Mouse (Mus musculus): ENCODE data around the gene Stk38l. TPM values are rescaled to one million over a fixed set of nuclear protein-coding genes. Genes with fewer than 3 reads are reported as not detected.

The Stk38l gene
- total and polyA plus RNA-seq, 3 experiments = 3.1 to 14.4 (median 13.9) TPM

DNA sequence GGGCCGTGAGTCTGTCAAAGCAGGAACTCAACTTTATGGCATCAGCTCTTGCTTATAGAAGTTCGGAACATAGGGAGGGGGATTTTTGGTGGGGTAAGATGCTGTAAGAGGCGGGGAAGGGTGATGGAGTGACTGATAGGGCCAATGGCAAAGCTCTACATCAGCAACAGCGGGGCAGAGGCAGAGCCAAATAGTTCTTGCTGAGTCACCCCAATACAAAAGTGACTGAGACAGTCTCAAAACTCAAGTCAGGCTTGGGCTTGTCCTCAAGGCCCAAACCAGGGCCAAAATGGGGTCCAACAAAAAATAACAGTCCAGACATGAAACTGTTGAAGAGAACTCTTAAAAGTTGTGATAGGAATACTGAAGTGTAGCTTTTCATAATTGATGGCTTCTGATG, 30.9 kb downstream of the Stk38l start:
- intact Hi-C loops (cut with DNase I) = no loop called here
- H3K4me1 ChIP-seq (ENCODE audit: control insufficient read depth, insufficient read depth, low read length) = peaks cover 16% of the 10 kb centered on the region

DNA sequence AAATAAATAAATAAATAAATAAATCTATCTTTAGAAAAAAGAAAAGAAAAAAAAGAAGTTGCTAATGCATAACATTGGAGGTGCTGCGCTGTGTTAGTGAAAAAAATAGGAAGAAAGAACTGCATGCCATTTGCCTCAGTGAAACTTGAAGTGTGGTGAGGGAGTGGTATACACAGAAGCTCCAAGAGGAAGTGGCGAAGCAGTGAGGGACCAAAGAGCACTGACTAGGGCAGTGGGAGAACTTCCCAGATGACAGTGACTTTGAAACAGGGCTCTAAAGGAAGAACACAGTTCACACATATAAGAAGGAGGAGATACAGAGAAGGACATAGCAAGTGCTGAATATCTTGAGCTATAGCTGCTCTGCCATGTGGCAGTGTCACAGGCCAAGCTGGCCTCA, 34.2 kb downstream of the Stk38l start:
- Histone ChIP-seq H3K4me1 (ENCODE audit: control insufficient read depth, insufficient read depth, low read length) (peaks cover 6% of the 10 kb centered on the region), H3K9ac (ENCODE audit: low read depth, low read length) (no peak overlapping the region), H3K4me3 (no peak overlapping the region), H3K79me2 (replicated peaks; ENCODE audit: control insufficient read depth, insufficient read depth, low read length) (peaks cover 3% of the 10 kb centered on the region; the same call in 1 of the 2 replicates), H3K36me3 (ENCODE audit: control insufficient read depth, insufficient read depth, low read length) (peaks cover 3% of the 10 kb centered on the region; the same call in 1 of the 2 replicates), H3K27me3 (ENCODE audit: control insufficient read depth, insufficient read depth, low read length) (no peaks in the 10 kb centered on the region), H3K27ac (no peak overlapping the region)
- DNase-seq = no peak
- TF ChIP-seq EP300 (IDR thresholded peaks at IDR 0.05; ENCODE audit: insufficient read depth, low read depth, low read length) = no peak
- TF ChIP-seq POLR2A (IDR thresholded peaks at IDR 0.05; ENCODE audit: insufficient read depth, low read depth, low read length) = no peak
- intact Hi-C loops (cut with DNase I) = no loop called here
- 88% methylated on average over 2 of the region's 2 CpGs for WGBS

More for the DNA sequence above, 30.9 kb downstream of the Stk38l start:
- 97% methylated on average over 4 of the region's 4 CpGs for WGBS
- H3K79me2 ChIP-seq (replicated peaks; ENCODE audit: control insufficient read depth, insufficient read depth, low read length) = peaks cover 4% of the 10 kb centered on the region; the same call in 1 of the 2 replicates
- no peaks in the 10 kb centered on the region for H3K27me3 ChIP-seq (ENCODE audit: control insufficient read depth, insufficient read depth, low read length)
- no peak overlapping the region for H3K9ac ChIP-seq (ENCODE audit: low read depth, low read length)
- TF ChIP-seq EP300 (IDR thresholded peaks at IDR 0.05; ENCODE audit: insufficient read depth, low read depth, low read length) = no peak
- no peak for TF ChIP-seq CTCF (IDR thresholded peaks at IDR 0.05)
- TF ChIP-seq POLR2A (IDR thresholded peaks at IDR 0.05; ENCODE audit: insufficient read depth, low read depth, low read length) = no peak
- no peak for DNase-seq
- H3K4me3 ChIP-seq = no peak overlapping the region
- no peak overlapping the region for H3K27ac ChIP-seq
- peaks cover 10% of the 10 kb centered on the region for H3K36me3 ChIP-seq (ENCODE audit: control insufficient read depth, insufficient read depth, low read length)

DNA sequence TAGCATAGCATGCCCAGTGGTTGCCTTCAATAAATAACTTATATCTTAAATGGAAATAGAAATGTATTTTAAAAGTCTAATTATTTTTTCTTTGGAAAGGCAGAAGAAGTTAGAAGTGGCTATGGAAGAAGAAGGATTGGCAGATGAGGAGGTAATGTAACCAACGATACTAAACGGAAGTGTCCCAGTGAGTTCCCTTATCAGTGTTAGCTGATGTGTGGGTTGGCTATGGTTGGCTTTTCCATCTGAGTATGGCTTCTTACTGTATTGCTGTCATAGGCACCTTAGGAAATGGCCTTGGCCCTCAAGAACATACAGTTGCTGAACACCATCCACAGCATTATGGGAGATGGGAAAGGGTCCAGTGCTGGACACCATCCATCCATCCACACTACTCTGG, 35.2 kb downstream of the Stk38l start:
- no peaks in the 10 kb centered on the region for H3K36me3 ChIP-seq (ENCODE audit: control insufficient read depth, insufficient read depth, low read length)
- H3K27ac ChIP-seq = no peak overlapping the region
- 66% methylated on average over 2 of the region's 2 CpGs for WGBS
- no peak for TF ChIP-seq CTCF (IDR thresholded peaks at IDR 0.05)
- TF ChIP-seq EP300 (IDR thresholded peaks at IDR 0.05; ENCODE audit: insufficient read depth, low read depth, low read length) = no peak
- TF ChIP-seq POLR2A (IDR thresholded peaks at IDR 0.05; ENCODE audit: insufficient read depth, low read depth, low read length) = no peak
- intact Hi-C loops (cut with DNase I) = loop anchor here (2.0 to 10.0 kb wide), 2 partner anchors 35 to 185 kb away; partner anchors contain the start of genes Fgfr1op2, Ints13 and Stk38l
- peaks cover 5% of the 10 kb centered on the region for H3K4me1 ChIP-seq (ENCODE audit: control insufficient read depth, insufficient read depth, low read length)
- no peaks in the 10 kb centered on the region for H3K27me3 ChIP-seq (ENCODE audit: control insufficient read depth, insufficient read depth, low read length)
- DNase-seq = no peak
- H3K4me3 ChIP-seq = no peak overlapping the region
- peaks cover 4% of the 10 kb centered on the region; the same call in 1 of the 2 replicates for H3K79me2 ChIP-seq (replicated peaks; ENCODE audit: control insufficient read depth, insufficient read depth, low read length)
- no peak overlapping the region for H3K9ac ChIP-seq (ENCODE audit: low read depth, low read length)

DNA sequence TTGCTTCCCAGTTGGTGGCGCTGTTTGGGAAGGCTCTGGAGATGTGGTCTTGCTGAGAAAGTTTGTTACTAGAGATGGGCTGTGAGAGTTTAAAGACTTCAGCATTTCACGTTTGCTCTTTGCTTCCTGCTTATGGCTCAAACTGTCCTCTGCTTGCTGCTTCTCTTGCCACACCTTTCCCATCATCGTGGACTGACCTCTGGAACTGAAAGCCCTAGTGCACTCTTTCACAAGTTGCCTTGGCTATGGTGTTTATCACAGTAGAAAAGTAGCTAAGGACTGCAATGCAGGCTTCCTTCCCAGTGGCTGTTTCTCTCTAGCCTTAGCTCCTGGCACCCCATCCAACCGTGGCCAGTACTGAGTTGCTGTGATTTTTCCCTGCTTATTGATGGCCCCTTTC, 35.9 kb downstream of the Stk38l start:
- 66% methylated on average over 4 of the region's 4 CpGs for WGBS
- H3K27me3 ChIP-seq (ENCODE audit: control insufficient read depth, insufficient read depth, low read length) = no peaks in the 10 kb centered on the region
- no peak for DNase-seq
- H3K4me3 ChIP-seq = no peak overlapping the region
- H3K27ac ChIP-seq = no peak overlapping the region
- intact Hi-C loops (cut with DNase I) = loop anchor here (2.0 to 10.0 kb wide), 2 partner anchors 36 to 186 kb away; partner anchors contain the start of genes Fgfr1op2, Ints13 and Stk38l
- TF ChIP-seq EP300 (IDR thresholded peaks at IDR 0.05; ENCODE audit: insufficient read depth, low read depth, low read length) (no peak), CTCF (IDR thresholded peaks at IDR 0.05) (no peak; the same call in 1 of the 2 replicates), POLR2A (IDR thresholded peaks at IDR 0.05; ENCODE audit: insufficient read depth, low read depth, low read length) (no peak)
- no peaks in the 10 kb centered on the region for H3K36me3 ChIP-seq (ENCODE audit: control insufficient read depth, insufficient read depth, low read length)
- H3K9ac ChIP-seq (ENCODE audit: low read depth, low read length) = no peak overlapping the region
- H3K4me1 ChIP-seq (ENCODE audit: control insufficient read depth, insufficient read depth, low read length) = peaks cover 5% of the 10 kb centered on the region
- H3K79me2 ChIP-seq (replicated peaks; ENCODE audit: control insufficient read depth, insufficient read depth, low read length) = peaks cover 4% of the 10 kb centered on the region; the same call in 1 of the 2 replicates

DNA sequence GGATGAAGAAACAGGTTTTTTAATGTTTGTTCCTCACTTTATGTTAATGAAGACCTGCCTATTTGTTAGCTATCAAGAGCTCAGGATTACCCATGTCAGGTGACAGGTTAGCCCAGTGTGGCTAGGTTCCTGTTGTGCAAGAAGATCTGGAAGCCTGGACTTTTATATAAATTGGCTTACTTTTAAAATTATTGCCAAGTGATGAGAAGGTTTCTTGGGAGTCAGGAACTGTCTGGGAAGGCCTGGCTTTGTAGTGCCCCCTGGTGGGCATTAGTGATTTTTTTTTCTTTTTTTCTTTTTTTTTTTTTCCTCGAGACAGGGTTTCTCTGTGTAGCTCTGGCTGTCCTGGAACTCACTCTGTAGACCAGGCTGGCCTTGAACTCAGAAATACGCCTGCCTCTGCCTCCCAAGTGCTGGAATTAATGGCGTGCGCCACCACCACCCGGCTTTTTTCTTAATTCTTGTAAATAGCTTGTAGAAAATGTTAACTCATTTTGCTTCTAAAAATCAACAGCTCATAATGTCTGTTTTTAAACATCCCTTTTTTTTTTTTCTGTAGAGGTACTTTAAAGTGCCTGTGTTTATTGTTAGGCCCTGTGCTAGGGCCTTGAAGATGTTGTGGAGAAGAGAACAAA, 37.6 kb downstream of the Stk38l start:
- DNase-seq = no peak
- intact Hi-C loops (cut with DNase I) = loop anchor here (1.0 to 10.0 kb wide), 2 partner anchors 100 to 188 kb away; partner anchors contain the start of genes Fgfr1op2 and Ints13
- peaks cover 1% of the 10 kb centered on the region; the same call in 1 of the 2 replicates for H3K79me2 ChIP-seq (replicated peaks; ENCODE audit: control insufficient read depth, insufficient read depth, low read length)
- H3K4me1 ChIP-seq (ENCODE audit: control insufficient read depth, insufficient read depth, low read length) = peaks cover 2% of the 10 kb centered on the region; the same call in 1 of the 2 replicates
- no peak overlapping the region for H3K9ac ChIP-seq (ENCODE audit: low read depth, low read length)
- H3K27ac ChIP-seq = no peak overlapping the region
- TF ChIP-seq EP300 (IDR thresholded peaks at IDR 0.05; ENCODE audit: insufficient read depth, low read depth, low read length) = peak; percentile 53; the same call in 1 of the 2 replicates
- TF ChIP-seq CTCF (IDR thresholded peaks at IDR 0.05) = peak; percentile 80
- no peak for TF ChIP-seq POLR2A (IDR thresholded peaks at IDR 0.05; ENCODE audit: insufficient read depth, low read depth, low read length)
- H3K36me3 ChIP-seq (ENCODE audit: control insufficient read depth, insufficient read depth, low read length) = no peaks in the 10 kb centered on the region; the same call in 1 of the 2 replicates
- no peaks in the 10 kb centered on the region for H3K27me3 ChIP-seq (ENCODE audit: control insufficient read depth, insufficient read depth, low read length)
- no peak overlapping the region for H3K4me3 ChIP-seq
- WGBS = 62% methylated on average over 5 of the region's 5 CpGs

DNA sequence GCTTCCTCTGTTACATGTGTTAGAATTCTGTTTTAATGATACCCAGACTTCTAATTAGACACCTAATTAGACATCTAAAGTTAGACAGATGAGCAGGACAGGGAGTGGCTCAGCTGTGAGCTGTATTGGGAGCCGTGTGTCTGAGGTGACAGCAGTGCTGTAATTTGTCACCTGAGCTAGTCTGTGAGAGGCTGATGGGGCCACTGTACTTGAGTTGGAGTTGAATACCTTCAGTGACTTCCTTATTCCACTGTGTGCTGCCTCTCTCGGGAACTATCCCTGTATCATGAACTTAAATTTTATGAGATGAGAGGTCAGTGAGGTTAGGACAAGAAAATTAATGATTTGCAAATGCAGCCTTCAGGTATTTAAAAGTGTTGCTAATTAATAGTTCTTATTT, 39.8 kb downstream of the Stk38l start:
- DNase-seq = no peak
- no peaks in the 10 kb centered on the region for H3K27me3 ChIP-seq (ENCODE audit: control insufficient read depth, insufficient read depth, low read length)
- H3K36me3 ChIP-seq (ENCODE audit: control insufficient read depth, insufficient read depth, low read length) = peaks cover 7% of the 10 kb centered on the region
- WGBS = 84% methylated on average over 2 of the region's 2 CpGs
- H3K9ac ChIP-seq (ENCODE audit: low read depth, low read length) = no peak overlapping the region
- H3K4me1 ChIP-seq (ENCODE audit: control insufficient read depth, insufficient read depth, low read length) = peaks cover 6% of the 10 kb centered on the region
- intact Hi-C loops (cut with DNase I) = loop anchor here (10.0 kb wide), 1 partner anchor 190 kb away; the partner anchor contains the start of genes Fgfr1op2 and Ints13
- H3K27ac ChIP-seq = no peak overlapping the region
- H3K79me2 ChIP-seq (replicated peaks; ENCODE audit: control insufficient read depth, insufficient read depth, low read length) = peaks cover 1% of the 10 kb centered on the region; the same call in 1 of the 2 replicates
- no peak overlapping the region for H3K4me3 ChIP-seq
- no peak for TF ChIP-seq CTCF (IDR thresholded peaks at IDR 0.05)
- TF ChIP-seq EP300 (IDR thresholded peaks at IDR 0.05; ENCODE audit: insufficient read depth, low read depth, low read length) = no peak
- no peak for TF ChIP-seq POLR2A (IDR thresholded peaks at IDR 0.05; ENCODE audit: insufficient read depth, low read depth, low read length)

Data from heart, adult 2 months (tissue).